Mouse (Mus musculus) G1E-ER4 (cell line): ENCODE data around the gene Tunar. TPM values are rescaled to one million over a fixed set of nuclear protein-coding genes. Genes with fewer than 3 reads are reported as not detected.

Source experiments
- GATA1 ChIP-seq: IDR thresholded peaks from one replicate; pipeline ENCODE4 v1.8.0; 2012; ENCODE audit warnings: low read length, inconsistent platforms
- polyA plus RNA-seq: library from polyadenylated mRNA; stranded (reverse); fragments of >175 nt; gene quantifications from 2 replicates; pipeline ENCODE4 v1.2.3, GENCODE M21; 2012

Tunar gene
- polyA plus RNA-seq, 1 experiment: not detected

- no peak for TF ChIP-seq GATA1
These were observed 23.1 kb downstream of the Tunar start for GRCm38 (mm10) chr12:105356781-105357180.

GRCm38 (mm10) chr12:105363648-105364047, 30.0 kb downstream of the Tunar start:
- no peak for TF ChIP-seq GATA1

GRCm38 (mm10) chr12:105374564-105374963, 40.9 kb downstream of the Tunar start:
- TF ChIP-seq GATA1: no peak

GRCm38 (mm10) chr12:105376976-105377375, 43.3 kb downstream of the Tunar start:
- no peak for TF ChIP-seq GATA1

GRCm38 (mm10) chr12:105382733-105383132, 49.1 kb downstream of the Tunar start:
- no peak for TF ChIP-seq GATA1

- no peak for TF ChIP-seq GATA1
These were observed 61.0 kb downstream of the Tunar start for GRCm38 (mm10) chr12:105394671-105395070.

GRCm38 (mm10) chr12:105398172-105398571, 64.5 kb downstream of the Tunar start:
- TF ChIP-seq GATA1: no peak

GRCm38 (mm10) chr12:105403742-105404141, 70.1 kb downstream of the Tunar start:
- TF ChIP-seq GATA1: no peak

GRCm38 (mm10) chr12:105406008-105406407, 72.3 kb downstream of the Tunar start:
- no peak for TF ChIP-seq GATA1

- no peak for TF ChIP-seq GATA1
These were observed 80.2 kb downstream of the Tunar start for GRCm38 (mm10) chr12:105413909-105414308.

GRCm38 (mm10) chr12:105420476-105420875, 86.8 kb downstream of the Tunar start:
- no peak for TF ChIP-seq GATA1

GRCm38 (mm10) chr12:105426541-105426940, 92.9 kb downstream of the Tunar start:
- no peak for TF ChIP-seq GATA1

GRCm38 (mm10) chr12:105427039-105427757, 93.5 kb downstream of the Tunar start:
- no peak for TF ChIP-seq GATA1

- no peak for TF ChIP-seq GATA1
These were observed 98.2 kb downstream of the Tunar start for GRCm38 (mm10) chr12:105431872-105432271.

- no peak for TF ChIP-seq GATA1
These were observed 99.1 kb downstream of the Tunar start for GRCm38 (mm10) chr12:105432807-105433206.

Other genes starting within 250 kb of the Tunar start
- not detected in 2 replicates for gene Tcl1b2, start 187.9 kb upstream of the Tunar start, polyA plus RNA-seq
- gene Tcl1b1, start 174.2 kb upstream of the Tunar start, polyA plus RNA-seq: not detected in 2 replicates
- gene Tcl1b5, start 157.5 kb upstream of the Tunar start, polyA plus RNA-seq: not detected in 2 replicates
- not detected in 2 replicates for gene Tcl1b3, start 142.8 kb upstream of the Tunar start, polyA plus RNA-seq
- not detected in 2 replicates for gene Tcl1b4, start 131.9 kb upstream of the Tunar start, polyA plus RNA-seq
- not detected in 2 replicates for gene Tcl1, start 111.1 kb upstream of the Tunar start, polyA plus RNA-seq
- gene D430019H16Rik, start 120.0 kb downstream of the Tunar start, polyA plus RNA-seq: not detected in 2 replicates
- gene Bdkrb2, start 229.4 kb downstream of the Tunar start, polyA plus RNA-seq: not detected in 2 replicates